Mouse (Mus musculus): ENCODE results near the gene Aip. TPM values are rescaled to one million over a fixed set of nuclear protein-coding genes. Genes with fewer than 3 reads are reported as not detected.

The Aip gene
- polyA plus RNA-seq (2015; fragmentation: Nextera tagmentation; extraction: Ambion mirVana) = 46.8 and 51.7 TPM in 2 replicates

DNA sequence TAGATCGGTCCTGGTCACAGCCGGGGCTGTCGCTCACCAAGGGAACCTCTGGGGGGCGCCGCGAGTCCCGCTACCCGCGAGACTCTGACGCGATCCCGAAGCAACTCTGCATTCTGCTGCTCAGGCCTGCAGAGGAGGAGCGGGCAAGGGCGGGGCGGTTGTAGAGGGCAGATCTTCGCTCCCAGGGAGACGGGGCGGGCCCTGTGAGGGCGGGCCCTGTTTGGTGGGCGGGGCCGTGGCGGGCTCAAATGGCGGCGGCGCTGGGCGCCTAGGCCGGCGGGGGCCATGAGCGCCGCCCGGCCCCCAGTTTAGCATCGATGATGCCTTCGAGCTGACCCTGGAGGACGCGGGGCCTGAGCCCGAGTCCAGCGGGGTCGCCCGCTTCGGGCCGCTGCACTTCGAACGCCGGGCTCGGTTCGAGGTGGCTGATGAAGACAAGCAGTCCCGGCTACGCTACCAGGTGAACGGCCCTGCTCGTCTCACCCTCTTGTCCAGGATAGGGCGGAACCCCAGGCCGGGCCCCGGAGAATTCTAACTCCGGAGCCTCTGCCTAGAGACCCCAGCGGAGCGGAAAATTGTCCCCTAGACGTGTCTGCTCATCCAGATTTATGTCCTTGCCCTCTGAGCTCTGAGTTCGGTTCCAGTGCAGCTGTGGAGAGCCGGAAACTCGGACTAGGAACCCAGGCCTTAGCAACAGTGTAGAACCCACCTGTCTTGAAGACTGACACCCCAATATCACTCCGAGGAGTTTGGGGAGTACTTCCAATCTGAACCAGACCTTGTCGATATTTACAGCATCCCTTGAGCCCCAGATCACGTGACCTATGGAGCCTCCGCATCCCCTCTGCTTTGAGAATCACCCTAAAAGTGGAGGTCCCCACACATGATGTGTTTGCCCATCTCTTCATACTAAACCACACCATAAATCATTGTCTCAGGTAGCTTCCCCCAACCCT lies at the start of gene Aip:
TSS of gene Aip (minus strand) at position 118 of the 956 bp plus-strand sequence.

DNA sequence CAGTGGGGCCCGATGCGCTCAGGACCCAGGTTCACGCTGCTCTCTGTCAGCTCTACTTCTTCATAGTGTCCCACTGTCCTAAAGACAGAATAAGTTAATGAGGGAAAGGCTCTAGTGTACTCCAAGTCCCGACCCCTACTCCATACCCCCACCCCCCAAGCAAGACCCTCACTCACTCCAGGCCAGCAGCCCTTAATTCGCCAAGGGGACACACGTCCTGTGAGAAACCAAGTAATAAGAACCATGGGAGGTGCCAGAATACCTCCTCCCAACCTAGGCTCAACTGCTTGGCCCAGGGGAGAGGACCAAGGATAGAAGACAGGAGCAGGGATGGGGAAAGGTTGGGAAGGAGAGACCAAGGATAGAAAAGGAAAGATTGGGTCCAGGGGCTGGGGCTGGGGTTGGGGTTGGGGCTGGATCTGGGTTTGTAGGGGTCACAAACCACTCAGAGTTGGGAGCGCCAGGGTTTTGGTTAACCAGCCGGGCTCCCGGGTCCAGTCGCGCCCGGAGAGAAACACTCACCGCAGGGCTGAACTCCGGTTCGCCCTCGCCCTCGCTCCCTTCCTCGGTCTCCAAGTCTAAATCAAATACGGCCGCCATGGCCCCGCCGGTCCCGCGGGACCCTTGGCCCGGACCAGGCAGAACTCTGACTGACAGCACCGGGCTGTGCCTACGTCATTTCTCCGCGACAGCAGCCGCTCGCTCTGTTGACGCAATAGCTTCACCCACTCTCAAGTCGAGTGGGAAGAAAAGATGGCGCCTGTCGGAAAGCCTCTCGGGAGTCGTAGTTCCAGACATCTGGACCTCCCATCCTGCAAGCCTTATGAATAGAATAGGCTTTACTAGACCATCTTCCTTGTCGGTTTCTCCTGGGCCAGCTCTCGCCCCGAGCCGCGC lies 37.2 kb upstream of the Aip start, which contains the start of gene Rps6kb2:
TSS of gene Rps6kb2 (minus strand) at position 709 of the 897 bp plus-strand sequence.

DNA sequence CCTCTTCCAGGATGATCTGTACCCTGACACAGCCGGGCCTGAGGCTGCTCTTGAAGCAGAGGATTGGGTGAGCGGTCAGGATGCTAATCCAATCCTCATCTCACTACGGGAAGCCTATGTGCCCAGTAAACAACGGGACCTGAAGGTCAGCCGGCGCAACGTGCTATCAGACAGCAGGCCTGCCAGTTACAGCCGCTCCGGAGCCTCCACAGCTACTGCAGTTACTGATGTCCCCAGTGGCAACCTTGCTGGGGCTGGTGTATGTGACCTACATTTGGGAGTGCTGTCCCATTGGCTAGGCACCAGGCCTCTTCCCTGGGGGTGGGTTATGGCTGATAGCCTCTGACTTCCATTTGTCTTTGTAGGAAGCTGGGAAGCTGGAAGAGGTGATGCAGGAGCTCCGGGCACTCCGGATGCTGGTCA lies 27.6 kb upstream of the Aip start, which contains the start of gene Ptprcap:
TSS of gene Ptprcap (plus strand) at position 373 of the 423 bp plus-strand sequence.

DNA sequence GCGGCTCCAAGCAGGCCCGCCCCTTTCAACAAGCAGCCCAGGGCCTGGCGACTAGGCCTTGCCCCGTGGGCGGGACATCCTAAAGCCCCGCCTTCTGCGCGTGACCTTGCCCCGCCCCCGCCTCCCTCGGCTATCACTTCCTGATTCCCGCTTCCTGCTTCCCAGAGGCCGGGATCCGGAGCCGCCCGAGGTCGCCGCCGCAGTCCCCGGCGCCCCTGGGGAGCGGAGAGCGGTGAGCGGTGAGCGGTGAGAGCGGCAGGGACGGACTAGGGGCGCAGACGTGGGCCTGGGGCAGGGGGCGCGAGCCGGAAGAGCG lies 22.8 kb upstream of the Aip start, which contains the start of gene Coro1b:
TSS of gene Coro1b (plus strand) at position 129 of the 316 bp plus-strand sequence.

GRCm38 (mm10) chr19:4143759-4144268 lies 18.2 kb upstream of the Aip start, which contains the start of gene Cabp4:
TSS of gene Cabp4 (minus strand) at chr19:4144033.

GRCm38 (mm10) chr19:4139446-4139845 lies 13.8 kb upstream of the Aip start, which contains the start of gene Gpr152:
TSS of gene Gpr152 (plus strand) at chr19:4139787.

DNA sequence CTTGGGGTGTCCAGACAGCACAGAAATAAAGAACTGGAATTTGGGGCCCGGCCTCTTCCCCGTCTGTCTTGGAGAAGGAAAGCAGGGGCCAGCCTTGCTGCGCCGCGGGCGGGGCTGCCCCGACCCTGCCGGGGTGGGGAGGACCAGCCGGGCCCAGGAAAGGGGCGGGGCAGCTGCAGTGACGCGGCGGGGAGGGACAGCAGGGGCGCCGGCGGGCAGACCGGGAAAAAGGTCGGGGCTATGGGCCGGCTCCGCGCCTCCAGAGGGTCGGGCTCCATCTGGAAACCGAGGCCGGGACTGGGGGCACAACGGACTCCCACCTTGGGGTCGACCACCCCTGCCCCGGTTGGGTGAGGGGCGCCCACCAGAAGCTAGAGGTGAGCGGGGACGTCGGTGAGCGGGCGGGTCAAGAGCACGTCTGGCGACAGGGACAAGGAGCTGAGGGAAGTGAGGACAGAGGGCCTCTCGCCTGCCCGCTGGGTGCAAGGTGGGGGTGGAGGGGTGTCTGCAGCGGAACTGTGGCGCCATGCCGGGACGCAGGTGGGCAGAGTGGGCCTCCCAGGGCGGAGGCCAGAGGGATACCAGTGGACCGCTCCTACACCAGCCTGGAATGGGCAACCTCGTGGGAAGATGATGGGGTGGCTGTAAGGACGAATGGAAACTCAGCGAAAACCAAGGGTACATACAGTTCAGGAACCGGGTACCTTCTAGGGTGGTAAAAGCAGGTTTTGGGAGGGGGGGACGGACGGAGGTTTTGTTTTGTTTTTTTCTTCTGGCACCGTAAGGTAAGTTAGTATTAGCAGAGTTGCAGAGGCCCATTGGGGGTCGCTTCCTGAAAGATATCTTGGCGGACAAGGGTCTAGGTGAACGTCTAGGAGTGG lies 25.6 kb downstream of the Aip start, which contains the start of gene Pitpnm1:
TSS of gene Pitpnm1 (plus strand) at position 162 of the 881 bp plus-strand sequence.

GRCm38 (mm10) chr19:4096642-4097440 lies 28.8 kb downstream of the Aip start, which contains the start of gene Cdk2ap2:
TSS of gene Cdk2ap2 (plus strand) at chr19:4097182.

DNA sequence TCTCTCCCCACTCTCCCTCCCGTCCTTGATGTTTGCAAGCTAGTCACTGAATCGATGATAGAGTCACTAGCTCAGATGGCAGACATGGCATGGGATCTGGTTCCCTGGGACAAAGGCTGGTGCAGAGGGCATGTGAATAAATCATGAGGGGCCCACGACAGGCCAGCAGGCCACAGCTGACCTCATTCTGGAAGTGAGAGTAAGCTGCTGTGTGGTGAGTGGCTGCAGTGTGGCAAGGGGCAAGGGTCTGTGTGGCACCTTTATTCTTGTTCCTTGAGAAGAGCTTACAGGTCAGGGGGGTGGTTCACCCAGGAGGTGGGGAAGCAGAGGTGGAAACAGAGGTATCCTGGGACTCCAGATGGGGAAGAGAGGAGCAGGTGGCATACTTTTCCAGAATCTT lies 44.3 kb downstream of the Aip start, which contains the start of gene Cabp2:
TSS of gene Cabp2 (plus strand) at position 185 of the 400 bp plus-strand sequence.

Other genes starting within 250 kb of the Aip start
- 23.3 and 40.3 TPM in 2 replicates for gene Tcirg1, start 218.7 kb downstream of the Aip start, polyA plus RNA-seq (2015; fragmentation: Nextera tagmentation; extraction: Ambion mirVana)
- gene Ndufs8, start 213.1 kb downstream of the Aip start, polyA plus RNA-seq (2015; fragmentation: Nextera tagmentation; extraction: Ambion mirVana) = 167 and 176 TPM in 2 replicates
- 12.5 and 18.9 TPM in 2 replicates for gene Aldh3b1, start 196.1 kb downstream of the Aip start, polyA plus RNA-seq (2015; fragmentation: Nextera tagmentation; extraction: Ambion mirVana)
- gene Unc93b1, start 190.7 kb downstream of the Aip start, polyA plus RNA-seq (2015; fragmentation: Nextera tagmentation; extraction: Ambion mirVana) = 48.2 and 70.6 TPM in 2 replicates
- 0.08 and 0.15 TPM in 2 replicates for gene Aldh3b3, start 167.2 kb downstream of the Aip start, polyA plus RNA-seq (2015; fragmentation: Nextera tagmentation; extraction: Ambion mirVana)
- gene Aldh3b2, start 153.5 kb downstream of the Aip start, polyA plus RNA-seq (2015; fragmentation: Nextera tagmentation; extraction: Ambion mirVana) = 0.45 and 0.91 TPM in 2 replicates
- 7.9 and 9.8 TPM in 2 replicates for gene Acy3, start 139.3 kb downstream of the Aip start, polyA plus RNA-seq (2015; fragmentation: Nextera tagmentation; extraction: Ambion mirVana)
- gene Tbx10, start 133.1 kb downstream of the Aip start, polyA plus RNA-seq (2015; fragmentation: Nextera tagmentation; extraction: Ambion mirVana) = 0.06 TPM in 1 of 2 replicates, not detected in the other
- gene Nudt8, start 125.3 kb downstream of the Aip start, polyA plus RNA-seq (2015; fragmentation: Nextera tagmentation; extraction: Ambion mirVana) = 20.8 and 22.9 TPM in 2 replicates
- gene Gm49405, start 125.2 kb downstream of the Aip start, polyA plus RNA-seq (2015; fragmentation: Nextera tagmentation; extraction: Ambion mirVana) = 0.71 and 0.87 TPM in 2 replicates
- 1.3 and 1.6 TPM in 2 replicates for gene Doc2g, start 122.5 kb downstream of the Aip start, polyA plus RNA-seq (2015; fragmentation: Nextera tagmentation; extraction: Ambion mirVana)
- gene Ndufv1, start 113.1 kb downstream of the Aip start, polyA plus RNA-seq (2015; fragmentation: Nextera tagmentation; extraction: Ambion mirVana) = 162 and 170 TPM in 2 replicates
- gene Gstp1, start 87.9 kb downstream of the Aip start, polyA plus RNA-seq (2015; fragmentation: Nextera tagmentation; extraction: Ambion mirVana) = 309 and 335 TPM in 2 replicates
- gene Gstp2, start 79.8 kb downstream of the Aip start, polyA plus RNA-seq (2015; fragmentation: Nextera tagmentation; extraction: Ambion mirVana) = 7.4 and 12.0 TPM in 2 replicates
- 30.1 and 31.1 TPM in 2 replicates for gene Gstp3, start 66.3 kb downstream of the Aip start, polyA plus RNA-seq (2015; fragmentation: Nextera tagmentation; extraction: Ambion mirVana)
- 0.19 TPM in 1 of 2 replicates, not detected in the other for gene Cabp2, start 44.3 kb downstream of the Aip start, polyA plus RNA-seq (2015; fragmentation: Nextera tagmentation; extraction: Ambion mirVana)
- gene Cdk2ap2, start 28.7 kb downstream of the Aip start, polyA plus RNA-seq (2015; fragmentation: Nextera tagmentation; extraction: Ambion mirVana) = 172 and 193 TPM in 2 replicates
- gene Pitpnm1, start 25.9 kb downstream of the Aip start, polyA plus RNA-seq (2015; fragmentation: Nextera tagmentation; extraction: Ambion mirVana) = 16.6 and 22.5 TPM in 2 replicates
- gene Gpr152, start 13.9 kb upstream of the Aip start, polyA plus RNA-seq (2015; fragmentation: Nextera tagmentation; extraction: Ambion mirVana) = not detected in 2 replicates
- 0.34 and 0.51 TPM in 2 replicates for gene Cabp4, start 18.2 kb upstream of the Aip start, polyA plus RNA-seq (2015; fragmentation: Nextera tagmentation; extraction: Ambion mirVana)
- gene Coro1b, start 22.8 kb upstream of the Aip start, polyA plus RNA-seq (2015; fragmentation: Nextera tagmentation; extraction: Ambion mirVana) = 83.9 and 109 TPM in 2 replicates
- gene Ptprcap, start 27.7 kb upstream of the Aip start, polyA plus RNA-seq (2015; fragmentation: Nextera tagmentation; extraction: Ambion mirVana) = 54.1 and 74.8 TPM in 2 replicates
- gene Rps6kb2, start 37.5 kb upstream of the Aip start, polyA plus RNA-seq (2015; fragmentation: Nextera tagmentation; extraction: Ambion mirVana) = 30.1 and 37.0 TPM in 2 replicates
- 2.5 and 3.6 TPM in 2 replicates for gene Carns1, start 49.6 kb upstream of the Aip start, polyA plus RNA-seq (2015; fragmentation: Nextera tagmentation; extraction: Ambion mirVana)
- gene Tbc1d10c, start 65.4 kb upstream of the Aip start, polyA plus RNA-seq (2015; fragmentation: Nextera tagmentation; extraction: Ambion mirVana) = 26.1 and 34.7 TPM in 2 replicates
- 442 and 443 TPM in 2 replicates for gene Ppp1ca, start 66.2 kb upstream of the Aip start, polyA plus RNA-seq (2015; fragmentation: Nextera tagmentation; extraction: Ambion mirVana)
- gene Rad9a, start 75.8 kb upstream of the Aip start, polyA plus RNA-seq (2015; fragmentation: Nextera tagmentation; extraction: Ambion mirVana) = 17.5 and 19.7 TPM in 2 replicates
- 3.2 and 4.0 TPM in 2 replicates for gene Clcf1, start 88.4 kb upstream of the Aip start, polyA plus RNA-seq (2015; fragmentation: Nextera tagmentation; extraction: Ambion mirVana)
- gene AC109138.7, start 88.5 kb upstream of the Aip start, polyA plus RNA-seq (2015; fragmentation: Nextera tagmentation; extraction: Ambion mirVana) = not detected in 2 replicates
- 30.2 and 35.5 TPM in 2 replicates for gene Pold4, start 106.0 kb upstream of the Aip start, polyA plus RNA-seq (2015; fragmentation: Nextera tagmentation; extraction: Ambion mirVana)
- 4.7 and 6.3 TPM in 2 replicates for gene Ssh3, start 143.3 kb upstream of the Aip start, polyA plus RNA-seq (2015; fragmentation: Nextera tagmentation; extraction: Ambion mirVana)
- 1.7 and 2.7 TPM in 2 replicates for gene Ankrd13d, start 157.3 kb upstream of the Aip start, polyA plus RNA-seq (2015; fragmentation: Nextera tagmentation; extraction: Ambion mirVana)
- gene Grk2, start 180.4 kb upstream of the Aip start, polyA plus RNA-seq (2015; fragmentation: Nextera tagmentation; extraction: Ambion mirVana) = 23.0 and 33.3 TPM in 2 replicates